Mouse (Mus musculus) MEL (cell line): ENCODE results near the gene Gm4778. TPM values are rescaled to one million over a fixed set of nuclear protein-coding genes. Genes with fewer than 3 reads are reported as not detected.

Source experiments
- DNase-seq: peaks from one replicate; pipeline ENCODE4 v3.0.0; 2011; ENCODE audit warnings: low read depth, low spot score
- H3K27ac ChIP-seq: 2 replicates; pipeline ENCODE4 v1.5.1; 2012; ENCODE audit warnings: low read depth, mild to moderate bottlenecking, control low read depth, low read length, moderate library complexity; ENCODE audit not compliant: control insufficient read depth
- H3K27me3 ChIP-seq, 2 experiments: fragments of 150-350 bp in 1 of 2; sonication (generic) in 1 of 2; 2 replicates each; pipeline ENCODE4 v1.6.1; 2012; ENCODE audit warnings: low read length in 2 of 2, mild to moderate bottlenecking in 2 of 2, improper control_type of control experiment in 1 of 2, moderate library complexity in 1 of 2; ENCODE audit not compliant: insufficient read depth in 2 of 2, control insufficient read depth in 1 of 2
- H3K36me3 ChIP-seq, 2 experiments: 2 replicates each; pipeline ENCODE4 v1.6.1; 2012 to 2014; ENCODE audit warnings: low read length in 2 of 2, improper control_type of control experiment in 1 of 2, inconsistent platforms in 1 of 2, mild to moderate bottlenecking in 1 of 2; ENCODE audit not compliant: insufficient read depth in 2 of 2, control insufficient read depth in 1 of 2
- H3K4me1 ChIP-seq, 2 experiments: fragments of 150-350 bp in 1 of 2; sonication (generic) in 1 of 2; 2 replicates each; pipeline ENCODE4 v1.6.1; 2012; ENCODE audit warnings: low read length in 2 of 2, improper control_type of control experiment in 1 of 2, mild to moderate bottlenecking in 1 of 2; ENCODE audit not compliant: insufficient read depth in 2 of 2, control insufficient read depth in 1 of 2
- H3K4me3 ChIP-seq, 2 experiments: fragments of 150-350 bp in 1 of 2; sonication (generic) in 1 of 2; 2 replicates each; pipeline ENCODE4 v1.5.1; 2012; ENCODE audit warnings: low read depth in 2 of 2, low read length in 2 of 2, mild to moderate bottlenecking in 2 of 2, moderate library complexity in 2 of 2, control low read depth in 1 of 2, improper control_type of control experiment in 1 of 2; ENCODE audit not compliant: control insufficient read depth in 1 of 2, insufficient read depth in 1 of 2
- H3K79me2 ChIP-seq: 2 replicates; pipeline ENCODE4 v1.6.1; 2012; ENCODE audit warnings: mild to moderate bottlenecking, low read length, moderate library complexity; ENCODE audit not compliant: control insufficient read depth, poor library complexity, insufficient read depth
- H3K9ac ChIP-seq: 2 replicates; pipeline ENCODE4 v1.6.1; 2012; ENCODE audit warnings: low read depth, mild to moderate bottlenecking, control low read depth, low read length, moderate library complexity; ENCODE audit not compliant: control insufficient read depth, poor library complexity, severe bottlenecking
- H3K9me3 ChIP-seq: fragments of 150-350 bp; sonication (generic); replicated peaks from 2 replicates; pipeline ENCODE4 v1.6.1; 2012; ENCODE audit warnings: mild to moderate bottlenecking, low read length, improper control_type of control experiment, moderate library complexity; ENCODE audit not compliant: insufficient read depth
- ELF1 ChIP-seq: IDR thresholded peaks from 2 replicates; pipeline ENCODE4 v1.6.1; 2014; ENCODE audit warnings: low read depth, mild to moderate bottlenecking, inconsistent platforms, low read length, improper control_type of control experiment, moderate library complexity
- polyA plus RNA-seq, 2 experiments: library from polyadenylated mRNA; stranded (reverse) in 1 of 2; unstranded in 1 of 2; fragments of >175 nt in 1 of 2; fragments of >200 nt in 1 of 2; gene quantifications; 2 replicates each; pipeline versions ENCODE4 v1.2.1 to v1.2.4; 2012; ENCODE audit warnings: low replicate concordance in 2 of 2, low read depth in 1 of 2; ENCODE audit not compliant: insufficient read length in 2 of 2, insufficient read depth in 1 of 2, missing spikeins in 1 of 2
- total RNA-seq: library from RNA; depleted of rRNA; stranded (reverse); fragments of 300-350 nt; gene quantifications from 2 replicates; pipeline ENCODE4 v1.2.3, GENCODE M21; 2012; rRNA removed

Gene Gm4778
- total and polyA plus RNA-seq, 3 experiments = not detected

GRCm38 (mm10) chr3:94311376-94311775 is 47.5 kb downstream of the Gm4778 start:
- no peaks in the 10 kb centered on the region for H3K27me3 ChIP-seq
- H3K4me1 ChIP-seq = peaks cover 0 to 3% of the 10 kb centered on the region in 2 experiments; a peak in 1 of 4 replicates
- no peak for DNase-seq
- TF ChIP-seq ELF1 = no peak
- H3K27ac ChIP-seq = no peak overlapping the region
- H3K9me3 ChIP-seq = no peaks in the 10 kb centered on the region
- H3K9ac ChIP-seq = no peak overlapping the region
- no peaks in the 10 kb centered on the region; the same call in 1 of the 2 replicates for H3K79me2 ChIP-seq
- no peak overlapping the region for H3K4me3 ChIP-seq
- H3K36me3 ChIP-seq = no peaks in the 10 kb centered on the region

Other genes starting within 250 kb of the Gm4778 start
- not detected in 2 replicates for gene Gm9125, start 209.2 kb upstream of the Gm4778 start, total RNA-seq
- gene Gm9125, start 209.2 kb upstream of the Gm4778 start, polyA plus RNA-seq = not detected
- gene Gm10697, start 191.4 kb upstream of the Gm4778 start, total RNA-seq = not detected in 2 replicates
- not detected for gene Gm10697, start 191.4 kb upstream of the Gm4778 start, polyA plus RNA-seq
- gene Gm10696, start 85.8 kb upstream of the Gm4778 start, total RNA-seq = not detected in 2 replicates
- not detected for gene Gm10696, start 85.8 kb upstream of the Gm4778 start, polyA plus RNA-seq
- gene Gm5286, start 67.3 kb upstream of the Gm4778 start, total RNA-seq = not detected in 2 replicates
- not detected for gene Gm5286, start 67.3 kb upstream of the Gm4778 start, polyA plus RNA-seq
- gene Them4, start 46.1 kb downstream of the Gm4778 start, total RNA-seq = 0.81 and 0.95 TPM in 2 replicates
- 1 to 10 TPM in 1 of 2 experiments, not detected in 1; 1.4 TPM for gene Them4, start 46.1 kb downstream of the Gm4778 start, polyA plus RNA-seq
- gene Them5, start 78.1 kb downstream of the Gm4778 start, total RNA-seq = not detected in 2 replicates
- gene Them5, start 78.1 kb downstream of the Gm4778 start, polyA plus RNA-seq = not detected
- gene C2cd4d, start 98.4 kb downstream of the Gm4778 start, total RNA-seq = not detected in 2 replicates
- gene C2cd4d, start 98.4 kb downstream of the Gm4778 start, polyA plus RNA-seq = not detected
- gene Rorc, start 108.8 kb downstream of the Gm4778 start, total RNA-seq = not detected in 2 replicates
- gene Rorc, start 108.8 kb downstream of the Gm4778 start, polyA plus RNA-seq = not detected
- not detected in 2 replicates for gene Lingo4, start 134.5 kb downstream of the Gm4778 start, total RNA-seq
- not detected for gene Lingo4, start 134.5 kb downstream of the Gm4778 start, polyA plus RNA-seq
- gene Tdrkh, start 149.2 kb downstream of the Gm4778 start, total RNA-seq = not detected in 2 replicates
- not detected for gene Tdrkh, start 149.2 kb downstream of the Gm4778 start, polyA plus RNA-seq
- gene Mrpl9, start 179.3 kb downstream of the Gm4778 start, total RNA-seq = 208 and 215 TPM in 2 replicates
- gene Mrpl9, start 179.3 kb downstream of the Gm4778 start, polyA plus RNA-seq = 100 to 1,000 TPM in 1 of 2 experiments, not detected in 1; 191 TPM
- 0.59 and 0.89 TPM in 2 replicates for gene Oaz3, start 179.9 kb downstream of the Gm4778 start, total RNA-seq
- gene Oaz3, start 179.9 kb downstream of the Gm4778 start, polyA plus RNA-seq = under 1 TPM in 1 of 2 experiments, not detected in 1; 0.91 TPM
- 0.07 and 0.23 TPM in 2 replicates for gene Celf3, start 214.3 kb downstream of the Gm4778 start, total RNA-seq
- gene Celf3, start 214.3 kb downstream of the Gm4778 start, polyA plus RNA-seq = under 1 TPM in 1 of 2 experiments, not detected in 1; 0.31 TPM
- gene Riiad1, start 216.3 kb downstream of the Gm4778 start, total RNA-seq = not detected in 2 replicates
- gene Riiad1, start 216.3 kb downstream of the Gm4778 start, polyA plus RNA-seq = under 1 TPM in 1 of 2 experiments, not detected in 1; 0.64 TPM